Mouse (Mus musculus) hindbrain, embryonic 14.5 days (tissue): Measurements from ENCODE around the gene Tmem262. TPM values are rescaled to one million over a fixed set of nuclear protein-coding genes. Genes with fewer than 3 reads are reported as not detected.

ENCODE experiments used
- ATAC-seq: fragments of 200-750 bp; cut with Nextera tagmentation; 2 replicates; pipeline ENCODE4 v1.8.0; 2017; ENCODE audit warnings: moderate number of reproducible peaks, mild to moderate bottlenecking, moderate TSS enrichment, moderate library complexity; ENCODE audit not compliant: low FRiP score
- DNase-seq: peaks from one replicate; pipeline ENCODE4 v3.0.0-alpha.2; 2015; ENCODE audit warnings: low spot score
- H3K27ac ChIP-seq: fragments of 300-500 bp; sonication (generic); 2 replicates; pipeline ENCODE4 v1.5.1; 2014; ENCODE audit warnings: mild to moderate bottlenecking, moderate library complexity
- H3K27me3 ChIP-seq: fragments of 300-500 bp; sonication (generic); 2 replicates; pipeline ENCODE4 v1.6.1; 2014; ENCODE audit warnings: mild to moderate bottlenecking, low read length, mixed read lengths; ENCODE audit not compliant: control insufficient read depth, insufficient read depth
- H3K36me3 ChIP-seq: fragments of 300-500 bp; sonication (generic); replicated peaks from 2 replicates; pipeline ENCODE4 v1.6.1; 2014; ENCODE audit not compliant: control insufficient read depth, insufficient read depth
- H3K4me1 ChIP-seq: fragments of 300-500 bp; sonication (generic); replicated peaks from 2 replicates; pipeline ENCODE4 v1.6.1; 2014; ENCODE audit warnings: antibody characterized with exemption, low read length, mixed read lengths; ENCODE audit not compliant: control insufficient read depth, insufficient read depth
- H3K4me2 ChIP-seq: fragments of 300-500 bp; sonication (generic); replicated peaks from 2 replicates; pipeline ENCODE4 v1.6.1; 2014; ENCODE audit warnings: mild to moderate bottlenecking, moderate library complexity
- H3K4me3 ChIP-seq: fragments of 300-500 bp; sonication (generic); replicated peaks from 2 replicates; pipeline ENCODE4 v1.5.1; 2014; ENCODE audit warnings: mild to moderate bottlenecking, low read length
- H3K9ac ChIP-seq: fragments of 300-500 bp; sonication (generic); 2 replicates; pipeline ENCODE4 v1.6.1; 2014
- H3K9me3 ChIP-seq: fragments of 300-500 bp; sonication (generic); 2 replicates; pipeline ENCODE4 v1.6.1; 2016; ENCODE audit warnings: low read length; ENCODE audit not compliant: control insufficient read depth
- WGBS: fragments of 180-500 bp; shearing (Covaris S2); extraction: QIAGEN DNeasy Blood & Tissue Kit; methylation state at CpG from one replicate; pipeline ENCODE4 v1.1.7; 2014; 5-methylcytosine and 5-hydroxymethylcytosine counted together
- polyA plus RNA-seq: library from polyadenylated mRNA; unstranded; fragments of >200 nt; fragmentation: Nextera tagmentation; extraction: Ambion mirVana; gene quantifications from 2 replicates; pipeline ENCODE4 v1.2.1, GENCODE M21; 2014

Gene Tmem262
- polyA plus RNA-seq, 1 experiment from 2014 or later: not detected

GRCm38 (mm10) chr19:6085417-6085879 is 5.6 kb downstream of the Tmem262 start:
- Histone ChIP-seq H3K27me3 (no peaks in the 10 kb centered on the region), H3K4me1 (peaks cover 14% of the 10 kb centered on the region), H3K36me3 (peaks cover 25% of the 10 kb centered on the region), H3K4me2 (peak overlapping the region; percentile 92), H3K9me3 (no peaks in the 10 kb centered on the region), H3K27ac (no peak overlapping the region), H3K9ac (no peak overlapping the region; the same call in 1 of the 2 replicates), H3K4me3 (peak overlapping the region; percentile 47)
- WGBS: 0% methylated on average over 17 of the region's 17 CpGs
- DNase-seq (peak; percentile 62), ATAC-seq (peak; percentile 71)

- peaks cover 7% of the 10 kb centered on the region; the same call in 1 of the 2 replicates for H3K36me3 ChIP-seq
- no peak for ATAC-seq
- no peaks in the 10 kb centered on the region for H3K27me3 ChIP-seq
- no peak overlapping the region for H3K27ac ChIP-seq
- WGBS: 96% methylated on average over 13 of the region's 13 CpGs
- no peak overlapping the region for H3K4me2 ChIP-seq
- H3K4me1 ChIP-seq: peaks cover 9% of the 10 kb centered on the region
- no peak overlapping the region for H3K4me3 ChIP-seq
- H3K9me3 ChIP-seq: no peaks in the 10 kb centered on the region
- DNase-seq: no peak
- H3K9ac ChIP-seq: no peak overlapping the region
These were observed 9.0 kb downstream of the Tmem262 start for GRCm38 (mm10) chr19:6088841-6089240.

- no peak for ATAC-seq
- Histone ChIP-seq H3K27ac (no peak within 1 kb of the TSS), H3K27me3 (no peaks in the 10 kb centered on the region), H3K4me1 (no peaks in the 10 kb centered on the region), H3K9ac (no peak within 1 kb of the TSS), H3K9me3 (no peaks in the 10 kb centered on the region), H3K4me3 (no peak within 1 kb of the TSS), H3K36me3 (peaks cover 7% of the 10 kb centered on the region; the same call in 1 of the 2 replicates), H3K4me2 (no peak within 1 kb of the TSS)
- DNase-seq: no peak
- 91% methylated on average over 7 of the region's 7 CpGs for WGBS
These were observed 14.3 kb downstream of the Tmem262 start, which contains the start of gene AC131692.1 for GRCm38 (mm10) chr19:6094119-6094518. TSS of gene AC131692.1 (plus strand) at chr19:6094419.

- DNase-seq (no peak), ATAC-seq (no peak)
- Histone ChIP-seq H3K4me3 (no peak overlapping the region), H3K4me2 (no peak overlapping the region), H3K27me3 (no peaks in the 10 kb centered on the region), H3K4me1 (no peaks in the 10 kb centered on the region), H3K36me3 (no peaks in the 10 kb centered on the region), H3K9me3 (no peaks in the 10 kb centered on the region), H3K27ac (no peak overlapping the region), H3K9ac (no peak overlapping the region)
- 86% methylated on average over 3 of the region's 3 CpGs for WGBS
These were observed 18.0 kb downstream of the Tmem262 start for GRCm38 (mm10) chr19:6097847-6098246.

- Histone ChIP-seq H3K36me3 (no peaks in the 10 kb centered on the region), H3K9me3 (no peaks in the 10 kb centered on the region)
These were observed 21.4 kb downstream of the Tmem262 start for GRCm38 (mm10) chr19:6101186-6101585.

GRCm38 (mm10) chr19:6102169-6102853 is 22.5 kb downstream of the Tmem262 start:
- Histone ChIP-seq H3K9ac (no peak overlapping the region), H3K4me3 (no peak overlapping the region), H3K9me3 (no peaks in the 10 kb centered on the region), H3K27me3 (no peaks in the 10 kb centered on the region), H3K36me3 (no peaks in the 10 kb centered on the region), H3K4me2 (no peak overlapping the region), H3K27ac (no peak overlapping the region), H3K4me1 (no peaks in the 10 kb centered on the region)
- no peak for ATAC-seq
- no peak for DNase-seq
- WGBS: 81% methylated on average over 6 of the region's 6 CpGs

More at GRCm38 (mm10) chr19:6101186-6101585, 21.4 kb downstream of the Tmem262 start:
- 50% methylated on average over 6 of the region's 6 CpGs for WGBS
- Histone ChIP-seq H3K27ac (no peak overlapping the region), H3K9ac (no peak overlapping the region), H3K27me3 (no peaks in the 10 kb centered on the region), H3K4me3 (no peak overlapping the region), H3K4me2 (no peak overlapping the region), H3K4me1 (no peaks in the 10 kb centered on the region)
- ATAC-seq (no peak), DNase-seq (no peak)

- Histone ChIP-seq H3K9me3 (no peaks in the 10 kb centered on the region), H3K4me3 (no peak overlapping the region), H3K27ac (no peak overlapping the region), H3K9ac (no peak overlapping the region), H3K36me3 (no peaks in the 10 kb centered on the region), H3K27me3 (no peaks in the 10 kb centered on the region), H3K4me1 (no peaks in the 10 kb centered on the region), H3K4me2 (no peak overlapping the region)
- 88% methylated on average over 4 of the region's 4 CpGs for WGBS
- no peak for ATAC-seq
- DNase-seq: no peak
These were observed 24.6 kb downstream of the Tmem262 start for GRCm38 (mm10) chr19:6104476-6104875.

- Histone ChIP-seq H3K36me3 (no peaks in the 10 kb centered on the region), H3K27ac (no peak within 1 kb of the TSS), H3K9ac (no peak within 1 kb of the TSS; the same call in 1 of the 2 replicates), H3K27me3 (no peaks in the 10 kb centered on the region), H3K9me3 (no peaks in the 10 kb centered on the region), H3K4me2 (no peak within 1 kb of the TSS), H3K4me3 (no peak within 1 kb of the TSS), H3K4me1 (no peaks in the 10 kb centered on the region)
- no peak for ATAC-seq
- DNase-seq: no peak
- WGBS: 83% methylated on average over 7 of the region's 7 CpGs
These were observed 25.8 kb downstream of the Tmem262 start, which contains the start of gene Naaladl1 for GRCm38 (mm10) chr19:6105586-6105985. TSS of gene Naaladl1 (plus strand) at chr19:6105782.

GRCm38 (mm10) chr19:6113116-6113515 is 33.3 kb downstream of the Tmem262 start:
- Histone ChIP-seq H3K9me3 (no peaks in the 10 kb centered on the region), H3K27me3 (no peaks in the 10 kb centered on the region), H3K27ac (no peak overlapping the region), H3K4me1 (peaks cover 12% of the 10 kb centered on the region; the same call in 1 of the 2 replicates), H3K9ac (no peak overlapping the region), H3K4me3 (no peak overlapping the region), H3K36me3 (peaks cover 35% of the 10 kb centered on the region), H3K4me2 (no peak overlapping the region)
- no peak for ATAC-seq
- 58% methylated on average over 6 of the region's 6 CpGs for WGBS
- DNase-seq: no peak
